Mouse (Mus musculus): Measurements from ENCODE around the gene Fbxl3. TPM values are rescaled to one million over a fixed set of nuclear protein-coding genes. Genes with fewer than 3 reads are reported as not detected.
A peak's percentile ranks its signal among the peaks of the same experiment; 100 is the strongest.

Fbxl3 gene
- polyA plus RNA-seq, 1 experiment, result 79.8 TPM

DNA sequence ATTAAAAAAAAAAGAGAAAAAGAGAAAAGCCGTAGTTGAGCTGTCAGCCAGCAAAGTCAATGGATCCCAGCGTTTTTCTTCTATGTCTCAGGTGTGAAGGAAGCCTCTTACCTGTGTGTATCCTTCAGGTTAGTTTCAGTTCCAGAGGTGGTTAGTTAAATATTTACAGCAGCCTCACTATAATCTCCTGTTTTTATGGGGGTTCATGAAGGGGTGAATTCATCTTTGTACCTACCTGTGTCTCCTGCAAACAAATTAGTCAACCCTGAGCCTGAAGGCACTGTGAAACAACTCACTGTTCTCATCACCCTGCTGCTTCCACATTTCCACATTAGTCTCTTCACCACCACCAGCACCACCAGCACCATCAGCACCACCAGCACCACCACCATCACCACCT is 6.9 kb upstream of the Fbxl3 start:
- 22% methylated on average over 2 of the region's 2 CpGs for WGBS
- no peak overlapping the region for H3K4me3 ChIP-seq (ENCODE audit: low read depth, low read length)
- H3K27ac ChIP-seq (ENCODE audit: insufficient read depth, low read depth, low read length), result peak overlapping the region; percentile 48
- H3K36me3 ChIP-seq (ENCODE audit: control insufficient read depth, insufficient read depth, low read length), result no peaks in the 10 kb centered on the region
- no peak for TF ChIP-seq CTCF (IDR thresholded peaks at IDR 0.05; ENCODE audit: extremely low read depth, insufficient read length, insufficient replicate concordance, low read depth, low read length)
- no peak for TF ChIP-seq POLR2A (IDR thresholded peaks at IDR 0.05; ENCODE audit: low read depth, low read length)
- H3K27me3 ChIP-seq (ENCODE audit: control insufficient read depth, insufficient read depth, low read length), result no peaks in the 10 kb centered on the region
- peaks cover 16% of the 10 kb centered on the region; the same call in 1 of the 2 replicates for H3K4me1 ChIP-seq (ENCODE audit: control insufficient read depth, insufficient read depth, insufficient read length, low read length)

GRCm38 (mm10) chr14:103102731-103103335 is 3.5 kb upstream of the Fbxl3 start:
- Histone ChIP-seq H3K4me3 (ENCODE audit: low read depth, low read length) (no peak overlapping the region), H3K36me3 (ENCODE audit: control insufficient read depth, insufficient read depth, low read length) (no peaks in the 10 kb centered on the region), H3K27me3 (ENCODE audit: control insufficient read depth, insufficient read depth, low read length) (no peaks in the 10 kb centered on the region), H3K4me1 (ENCODE audit: control insufficient read depth, insufficient read depth, insufficient read length, low read length) (peaks cover 19% of the 10 kb centered on the region), H3K27ac (ENCODE audit: insufficient read depth, low read depth, low read length) (peak overlapping the region; percentile 97)
- TF ChIP-seq CTCF (IDR thresholded peaks at IDR 0.05; ENCODE audit: extremely low read depth, insufficient read length, insufficient replicate concordance, low read depth, low read length) (no peak), POLR2A (IDR thresholded peaks at IDR 0.05; ENCODE audit: low read depth, low read length) (no peak)
- WGBS, result 35% methylated on average over 10 of the region's 10 CpGs

GRCm38 (mm10) chr14:103102246-103102645 is 2.9 kb upstream of the Fbxl3 start:
- TF ChIP-seq POLR2A (IDR thresholded peaks at IDR 0.05; ENCODE audit: low read depth, low read length) (no peak), CTCF (IDR thresholded peaks at IDR 0.05; ENCODE audit: extremely low read depth, insufficient read length, insufficient replicate concordance, low read depth, low read length) (no peak)
- Histone ChIP-seq H3K4me3 (ENCODE audit: low read depth, low read length) (no peak overlapping the region), H3K36me3 (ENCODE audit: control insufficient read depth, insufficient read depth, low read length) (no peaks in the 10 kb centered on the region), H3K27me3 (ENCODE audit: control insufficient read depth, insufficient read depth, low read length) (no peaks in the 10 kb centered on the region), H3K4me1 (ENCODE audit: control insufficient read depth, insufficient read depth, insufficient read length, low read length) (peaks cover 19% of the 10 kb centered on the region), H3K27ac (ENCODE audit: insufficient read depth, low read depth, low read length) (peak overlapping the region; percentile 77)
- 20% methylated on average over 6 of the region's 6 CpGs for WGBS

DNA sequence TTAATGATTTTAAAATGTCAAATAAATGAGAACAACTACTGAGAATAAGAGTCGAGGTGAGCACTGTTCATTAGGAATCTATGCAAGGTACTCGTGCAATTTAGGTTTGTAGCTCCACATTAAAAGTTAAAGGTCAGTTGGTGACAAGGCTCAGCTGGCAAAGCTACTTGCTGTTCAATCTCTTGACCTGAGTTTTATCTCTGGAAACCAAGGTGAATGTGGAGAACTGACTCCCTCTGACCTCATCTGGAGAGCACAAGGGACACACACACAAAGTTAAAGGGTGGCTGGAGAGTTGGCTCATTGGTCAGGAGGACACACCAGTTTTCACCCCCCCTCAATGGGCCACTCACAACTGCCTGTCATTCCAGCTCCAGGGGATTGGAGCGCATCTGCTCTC is 1.8 kb upstream of the Fbxl3 start:
- peaks cover 3% of the 10 kb centered on the region; the same call in 1 of the 2 replicates for H3K36me3 ChIP-seq (ENCODE audit: control insufficient read depth, insufficient read depth, low read length)
- no peaks in the 10 kb centered on the region for H3K27me3 ChIP-seq (ENCODE audit: control insufficient read depth, insufficient read depth, low read length)
- 55% methylated on average over 3 of the region's 3 CpGs for WGBS
- no peak overlapping the region for H3K4me3 ChIP-seq (ENCODE audit: low read depth, low read length)
- H3K4me1 ChIP-seq (ENCODE audit: control insufficient read depth, insufficient read depth, insufficient read length, low read length), result peaks cover 17% of the 10 kb centered on the region
- TF ChIP-seq POLR2A (IDR thresholded peaks at IDR 0.05; ENCODE audit: low read depth, low read length) (no peak), CTCF (IDR thresholded peaks at IDR 0.05; ENCODE audit: extremely low read depth, insufficient read length, insufficient replicate concordance, low read depth, low read length) (no peak)
- H3K27ac ChIP-seq (ENCODE audit: insufficient read depth, low read depth, low read length), result peak overlapping the region; percentile 82

- Histone ChIP-seq H3K36me3 (ENCODE audit: control insufficient read depth, insufficient read depth, low read length) (peaks cover 3% of the 10 kb centered on the region), H3K4me3 (ENCODE audit: low read depth, low read length) (no peak overlapping the region), H3K4me1 (ENCODE audit: control insufficient read depth, insufficient read depth, insufficient read length, low read length) (peaks cover 17% of the 10 kb centered on the region), H3K27me3 (ENCODE audit: control insufficient read depth, insufficient read depth, low read length) (no peaks in the 10 kb centered on the region), H3K27ac (ENCODE audit: insufficient read depth, low read depth, low read length) (no peak overlapping the region)
- 80% methylated on average over 13 of the region's 13 CpGs for WGBS
- TF ChIP-seq POLR2A (IDR thresholded peaks at IDR 0.05; ENCODE audit: low read depth, low read length), result no peak
- no peak for TF ChIP-seq CTCF (IDR thresholded peaks at IDR 0.05; ENCODE audit: extremely low read depth, insufficient read length, insufficient replicate concordance, low read depth, low read length)
Measured at GRCm38 (mm10) chr14:103100296-103100695, 930 bp upstream of the Fbxl3 start.

DNA sequence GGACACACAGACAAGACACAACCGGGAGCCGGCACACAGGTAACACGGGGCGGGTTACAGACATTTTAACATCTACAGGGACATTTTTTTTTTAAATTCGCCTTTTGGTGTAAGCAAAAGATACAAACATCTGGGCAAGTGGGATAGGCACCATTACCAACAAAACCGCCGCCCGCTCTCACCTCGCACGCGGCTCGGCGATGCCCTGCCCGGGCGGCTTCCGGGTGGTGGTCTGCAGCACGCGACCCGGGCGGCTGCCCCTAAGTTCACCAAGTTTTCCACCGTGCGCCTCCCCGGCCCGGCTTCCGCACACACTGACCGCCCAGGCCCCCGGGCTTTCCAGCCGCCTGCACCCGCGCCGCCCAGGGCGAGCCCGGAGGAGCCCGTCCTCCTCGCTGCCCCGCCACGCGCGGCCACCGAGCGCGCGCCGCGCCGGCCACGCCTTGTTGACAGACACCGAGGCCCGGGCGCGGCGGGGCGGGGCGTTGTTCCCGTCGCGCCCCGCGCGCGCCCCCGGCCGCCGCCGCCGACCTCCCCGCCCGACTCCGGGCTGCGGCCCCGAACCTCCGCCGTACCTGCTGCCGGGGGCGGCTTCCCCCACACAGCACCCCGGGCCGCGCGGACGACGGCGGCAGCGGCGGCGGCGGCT is 655 bp downstream of the Fbxl3 start:
- Histone ChIP-seq H3K27ac (ENCODE audit: insufficient read depth, low read depth, low read length) (peak overlapping the region; percentile 98), H3K4me3 (ENCODE audit: low read depth, low read length) (peak overlapping the region; percentile 97), H3K4me1 (ENCODE audit: control insufficient read depth, insufficient read depth, insufficient read length, low read length) (peaks cover 20% of the 10 kb centered on the region), H3K36me3 (ENCODE audit: control insufficient read depth, insufficient read depth, low read length) (peaks cover 7% of the 10 kb centered on the region), H3K27me3 (ENCODE audit: control insufficient read depth, insufficient read depth, low read length) (no peaks in the 10 kb centered on the region)
- 0 out of 2 replicates have a peak, but pooled peaks have one; percentile 6 for TF ChIP-seq CTCF (IDR thresholded peaks at IDR 0.05; ENCODE audit: extremely low read depth, insufficient read length, insufficient replicate concordance, low read depth, low read length)
- TF ChIP-seq POLR2A (IDR thresholded peaks at IDR 0.05; ENCODE audit: low read depth, low read length), result peak; percentile 48
- 1% methylated on average over 86 of the region's 86 CpGs for WGBS

GRCm38 (mm10) chr14:103098213-103098586 is 1.2 kb downstream of the Fbxl3 start:
- H3K4me3 ChIP-seq (ENCODE audit: low read depth, low read length), result peak overlapping the region; percentile 97
- TF ChIP-seq CTCF (IDR thresholded peaks at IDR 0.05; ENCODE audit: extremely low read depth, insufficient read length, insufficient replicate concordance, low read depth, low read length) (no peak), POLR2A (IDR thresholded peaks at IDR 0.05; ENCODE audit: low read depth, low read length) (no peak)
- no peaks in the 10 kb centered on the region for H3K27me3 ChIP-seq (ENCODE audit: control insufficient read depth, insufficient read depth, low read length)
- WGBS, result 1% methylated on average over 2 of the region's 2 CpGs
- H3K4me1 ChIP-seq (ENCODE audit: control insufficient read depth, insufficient read depth, insufficient read length, low read length), result peaks cover 20% of the 10 kb centered on the region
- H3K27ac ChIP-seq (ENCODE audit: insufficient read depth, low read depth, low read length), result peak overlapping the region; percentile 79
- H3K36me3 ChIP-seq (ENCODE audit: control insufficient read depth, insufficient read depth, low read length), result peaks cover 7% of the 10 kb centered on the region
